Mouse (Mus musculus): ENCODE results near the gene Plg. TPM values are rescaled to one million over a fixed set of nuclear protein-coding genes. Genes with fewer than 3 reads are reported as not detected.

Gene Plg
- polyA plus RNA-seq, 1 experiment from 2014 or later, result not detected

GRCm38 (mm10) chr17:12431707-12432106 lies 53.3 kb downstream of the Plg start:
- Histone ChIP-seq H3K9ac (ENCODE audit: low read depth, low read length) (no peak overlapping the region), H3K36me3 (ENCODE audit: control insufficient read depth, insufficient read depth, low read length) (no peaks in the 10 kb centered on the region), H3K27ac (ENCODE audit: low read depth, low read length) (no peak overlapping the region), H3K9me3 (ENCODE audit: control insufficient read depth, low read length) (no peaks in the 10 kb centered on the region), H3K4me3 (ENCODE audit: low read length) (no peak overlapping the region), H3K4me1 (ENCODE audit: control insufficient read depth, insufficient read depth, low read depth, low read length) (peaks cover 10% of the 10 kb centered on the region), H3K27me3 (replicated peaks; ENCODE audit: control insufficient read depth, insufficient read depth, low read length) (no peaks in the 10 kb centered on the region), H3K4me2 (ENCODE audit: low read length) (no peak overlapping the region)
- peak; percentile 76; the same call in 1 of the 2 replicates for ATAC-seq
- WGBS, result 62% methylated on average over 5 of the region's 5 CpGs

GRCm38 (mm10) chr17:12437771-12438170 lies 59.4 kb downstream of the Plg start:
- no peak overlapping the region for H3K4me2 ChIP-seq (ENCODE audit: low read length)
- WGBS, result 88% methylated on average over 10 of the region's 10 CpGs
- H3K27me3 ChIP-seq (replicated peaks; ENCODE audit: control insufficient read depth, insufficient read depth, low read length), result no peaks in the 10 kb centered on the region
- no peak overlapping the region for H3K4me3 ChIP-seq (ENCODE audit: low read length)
- no peaks in the 10 kb centered on the region for H3K9me3 ChIP-seq (ENCODE audit: control insufficient read depth, low read length)
- no peaks in the 10 kb centered on the region for H3K36me3 ChIP-seq (ENCODE audit: control insufficient read depth, insufficient read depth, low read length)
- no peak overlapping the region for H3K9ac ChIP-seq (ENCODE audit: low read depth, low read length)
- H3K4me1 ChIP-seq (ENCODE audit: control insufficient read depth, insufficient read depth, low read depth, low read length), result no peaks in the 10 kb centered on the region
- H3K27ac ChIP-seq (ENCODE audit: low read depth, low read length), result no peak overlapping the region
- ATAC-seq, result no peak

DNA sequence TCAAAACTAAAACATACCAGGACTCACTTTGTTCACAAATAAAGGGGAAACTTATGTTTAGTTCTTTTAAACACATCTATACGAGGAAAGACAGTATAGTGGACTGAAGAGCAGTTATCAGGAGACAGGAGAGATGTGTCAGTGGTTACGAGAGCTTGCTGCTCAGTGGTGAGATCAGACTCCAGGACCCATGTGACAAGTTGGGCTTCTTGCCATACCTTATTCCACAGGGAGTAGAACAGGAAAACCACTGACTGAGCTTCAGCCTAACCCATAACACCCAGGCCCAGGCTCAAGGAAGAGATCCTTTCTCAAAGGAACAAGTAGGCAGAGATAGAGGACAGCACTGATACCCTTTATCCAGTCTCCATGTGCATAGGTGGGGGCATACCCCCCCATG lies 66.2 kb downstream of the Plg start:
- H3K27ac ChIP-seq (ENCODE audit: low read depth, low read length), result no peak overlapping the region
- no peaks in the 10 kb centered on the region for H3K4me1 ChIP-seq (ENCODE audit: control insufficient read depth, insufficient read depth, low read depth, low read length)
- H3K4me2 ChIP-seq (ENCODE audit: low read length), result no peak overlapping the region
- H3K9ac ChIP-seq (ENCODE audit: low read depth, low read length), result no peak overlapping the region
- no peak overlapping the region for H3K4me3 ChIP-seq (ENCODE audit: low read length)
- WGBS, result 74% methylated on average over 2 of the region's 2 CpGs
- H3K36me3 ChIP-seq (ENCODE audit: control insufficient read depth, insufficient read depth, low read length), result no peaks in the 10 kb centered on the region
- no peaks in the 10 kb centered on the region for H3K27me3 ChIP-seq (replicated peaks; ENCODE audit: control insufficient read depth, insufficient read depth, low read length)
- ATAC-seq, result no peak
- H3K9me3 ChIP-seq (ENCODE audit: control insufficient read depth, low read length), result no peaks in the 10 kb centered on the region

DNA sequence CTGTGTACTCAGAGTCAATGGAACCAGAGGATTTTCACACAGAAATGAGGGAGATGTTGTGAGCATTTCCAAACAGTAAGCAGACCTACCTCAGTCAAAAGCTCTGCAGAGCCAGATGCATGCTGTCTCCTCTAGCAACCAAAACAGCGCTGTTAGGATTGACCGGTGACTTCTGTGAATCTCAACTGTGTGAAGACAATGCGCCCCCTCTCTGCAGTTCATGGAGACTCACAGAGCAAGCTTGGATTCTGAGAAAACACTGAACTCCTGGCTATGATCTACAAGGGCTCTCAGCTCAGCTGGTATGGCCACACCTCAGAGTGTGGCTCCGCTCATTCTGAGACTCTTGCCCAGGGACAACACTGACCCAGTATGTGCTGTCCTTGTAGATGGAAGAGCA lies 72.8 kb downstream of the Plg start:
- Histone ChIP-seq H3K27me3 (replicated peaks; ENCODE audit: control insufficient read depth, insufficient read depth, low read length) (no peaks in the 10 kb centered on the region), H3K4me1 (ENCODE audit: control insufficient read depth, insufficient read depth, low read depth, low read length) (no peaks in the 10 kb centered on the region; the same call in 1 of the 2 replicates), H3K4me2 (ENCODE audit: low read length) (no peak overlapping the region), H3K9ac (ENCODE audit: low read depth, low read length) (no peak overlapping the region), H3K27ac (ENCODE audit: low read depth, low read length) (no peak overlapping the region), H3K9me3 (ENCODE audit: control insufficient read depth, low read length) (no peaks in the 10 kb centered on the region), H3K36me3 (ENCODE audit: control insufficient read depth, insufficient read depth, low read length) (no peaks in the 10 kb centered on the region), H3K4me3 (ENCODE audit: low read length) (no peak overlapping the region)
- ATAC-seq, result peak; percentile 34; the same call in 1 of the 2 replicates
- 53% methylated on average over 4 of the region's 4 CpGs for WGBS

DNA sequence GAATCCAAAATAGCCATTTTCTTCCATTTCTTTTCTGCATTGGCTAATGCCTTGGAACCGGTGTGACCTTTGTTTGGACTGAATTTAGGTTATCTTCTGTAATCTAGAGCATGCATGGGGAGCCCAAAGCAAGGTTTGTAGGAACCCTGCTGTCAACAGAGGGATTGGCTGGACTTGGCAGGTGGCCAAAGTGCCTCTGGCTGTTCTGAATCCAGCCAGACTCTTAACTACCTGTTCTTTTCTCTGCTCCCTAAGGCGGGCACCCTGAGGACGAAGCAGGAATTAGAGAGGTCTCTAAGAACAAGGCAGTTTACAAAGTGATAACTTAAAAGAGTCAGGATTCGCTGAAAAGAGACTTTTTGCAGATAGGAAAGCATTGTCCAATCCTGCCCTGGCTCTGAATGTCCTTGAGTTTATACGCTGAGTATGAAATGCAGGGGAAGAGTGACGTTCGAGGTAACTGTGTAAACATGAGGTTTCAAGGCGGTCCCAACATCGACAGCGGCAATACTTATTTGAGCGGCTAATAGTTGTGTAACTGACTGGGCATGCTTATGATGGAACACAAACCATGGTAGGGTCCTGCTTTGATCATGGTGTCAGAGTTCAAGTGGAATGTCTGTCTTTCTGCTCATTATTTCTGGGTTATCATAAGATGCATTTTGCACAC lies 74.6 kb downstream of the Plg start:
- H3K4me2 ChIP-seq (ENCODE audit: low read length), result no peak overlapping the region
- no peak overlapping the region for H3K9ac ChIP-seq (ENCODE audit: low read depth, low read length)
- no peak overlapping the region for H3K27ac ChIP-seq (ENCODE audit: low read depth, low read length)
- H3K36me3 ChIP-seq (ENCODE audit: control insufficient read depth, insufficient read depth, low read length), result no peaks in the 10 kb centered on the region
- H3K27me3 ChIP-seq (replicated peaks; ENCODE audit: control insufficient read depth, insufficient read depth, low read length), result no peaks in the 10 kb centered on the region
- no peaks in the 10 kb centered on the region for H3K9me3 ChIP-seq (ENCODE audit: control insufficient read depth, low read length)
- no peak for ATAC-seq
- no peaks in the 10 kb centered on the region; the same call in 1 of the 2 replicates for H3K4me1 ChIP-seq (ENCODE audit: control insufficient read depth, insufficient read depth, low read depth, low read length)
- WGBS, result 80% methylated on average over 11 of the region's 11 CpGs
- H3K4me3 ChIP-seq (ENCODE audit: low read length), result no peak overlapping the region

DNA sequence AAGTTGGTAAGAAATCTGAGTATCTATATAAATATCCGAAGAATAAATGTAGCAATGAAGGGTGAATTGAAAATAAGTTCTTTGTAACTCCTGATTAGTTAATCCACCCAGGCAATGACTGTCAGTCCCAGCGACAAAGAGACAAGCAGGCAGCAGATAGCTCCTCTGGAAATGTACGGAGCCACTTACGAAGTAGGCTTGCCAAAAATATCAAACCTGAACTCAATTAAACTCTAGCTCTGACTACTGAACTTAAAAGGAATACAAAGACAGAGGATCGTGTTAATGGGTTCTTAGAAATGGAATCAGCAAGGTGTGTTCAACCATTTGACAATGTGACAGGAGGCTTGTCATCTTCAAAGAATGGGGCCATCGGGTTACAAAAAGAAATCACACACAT lies 75.3 kb downstream of the Plg start:
- Histone ChIP-seq H3K36me3 (ENCODE audit: control insufficient read depth, insufficient read depth, low read length) (no peaks in the 10 kb centered on the region), H3K27ac (ENCODE audit: low read depth, low read length) (no peak overlapping the region), H3K9ac (ENCODE audit: low read depth, low read length) (no peak overlapping the region), H3K27me3 (replicated peaks; ENCODE audit: control insufficient read depth, insufficient read depth, low read length) (no peaks in the 10 kb centered on the region), H3K9me3 (ENCODE audit: control insufficient read depth, low read length) (no peaks in the 10 kb centered on the region), H3K4me2 (ENCODE audit: low read length) (no peak overlapping the region), H3K4me3 (ENCODE audit: low read length) (no peak overlapping the region), H3K4me1 (ENCODE audit: control insufficient read depth, insufficient read depth, low read depth, low read length) (no peaks in the 10 kb centered on the region; the same call in 1 of the 2 replicates)
- no peak for ATAC-seq
- 86% methylated on average over 6 of the region's 6 CpGs for WGBS

DNA sequence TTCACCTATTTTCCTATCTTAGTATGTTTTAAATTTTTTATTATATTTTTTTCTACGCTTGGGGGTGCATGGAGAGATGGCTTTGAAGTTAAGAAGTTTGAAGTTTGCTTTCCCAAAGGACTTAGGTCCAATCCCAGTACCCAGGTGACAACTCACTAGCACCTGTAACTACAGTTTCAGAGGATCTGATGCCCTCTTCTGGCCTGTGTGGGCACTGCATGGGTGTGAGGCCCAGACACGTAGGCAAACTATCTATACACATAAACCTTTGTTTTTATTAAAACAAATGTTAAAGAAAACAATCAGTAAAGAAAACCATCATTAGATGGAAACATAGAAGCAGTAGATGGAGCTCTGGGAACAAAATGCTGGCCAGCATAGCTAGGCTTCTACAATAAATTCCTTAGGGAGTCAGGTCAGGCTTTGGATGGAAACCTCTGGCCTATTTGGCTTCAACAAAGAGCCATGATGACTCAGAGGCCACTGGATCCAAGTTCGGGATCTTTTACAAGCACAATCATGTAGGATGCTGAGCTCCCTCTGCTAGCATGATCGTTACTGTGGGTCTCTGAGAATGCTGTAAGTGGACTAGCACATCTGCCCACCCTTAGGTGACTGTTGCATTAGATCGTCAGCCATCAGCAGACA lies 76.9 kb downstream of the Plg start:
- Histone ChIP-seq H3K27me3 (replicated peaks; ENCODE audit: control insufficient read depth, insufficient read depth, low read length) (no peaks in the 10 kb centered on the region), H3K9ac (ENCODE audit: low read depth, low read length) (no peak overlapping the region), H3K4me3 (ENCODE audit: low read length) (no peak overlapping the region), H3K4me2 (ENCODE audit: low read length) (no peak overlapping the region), H3K9me3 (ENCODE audit: control insufficient read depth, low read length) (no peaks in the 10 kb centered on the region), H3K4me1 (ENCODE audit: control insufficient read depth, insufficient read depth, low read depth, low read length) (no peaks in the 10 kb centered on the region; the same call in 1 of the 2 replicates), H3K36me3 (ENCODE audit: control insufficient read depth, insufficient read depth, low read length) (no peaks in the 10 kb centered on the region), H3K27ac (ENCODE audit: low read depth, low read length) (no peak overlapping the region)
- 82% methylated on average over 5 of the region's 5 CpGs for WGBS
- ATAC-seq, result no peak

GRCm38 (mm10) chr17:12461168-12461567 lies 82.8 kb downstream of the Plg start:
- Histone ChIP-seq H3K9ac (ENCODE audit: low read depth, low read length) (no peak overlapping the region), H3K4me1 (ENCODE audit: control insufficient read depth, insufficient read depth, low read depth, low read length) (no peaks in the 10 kb centered on the region), H3K9me3 (ENCODE audit: control insufficient read depth, low read length) (no peaks in the 10 kb centered on the region), H3K4me3 (ENCODE audit: low read length) (no peak overlapping the region), H3K36me3 (ENCODE audit: control insufficient read depth, insufficient read depth, low read length) (no peaks in the 10 kb centered on the region), H3K27ac (ENCODE audit: low read depth, low read length) (no peak overlapping the region), H3K27me3 (replicated peaks; ENCODE audit: control insufficient read depth, insufficient read depth, low read length) (no peaks in the 10 kb centered on the region), H3K4me2 (ENCODE audit: low read length) (no peak overlapping the region)
- ATAC-seq, result no peak

- no peak overlapping the region for H3K9ac ChIP-seq (ENCODE audit: low read depth, low read length)
- H3K4me1 ChIP-seq (ENCODE audit: control insufficient read depth, insufficient read depth, low read depth, low read length), result no peaks in the 10 kb centered on the region
- H3K9me3 ChIP-seq (ENCODE audit: control insufficient read depth, low read length), result no peaks in the 10 kb centered on the region
- no peaks in the 10 kb centered on the region for H3K27me3 ChIP-seq (replicated peaks; ENCODE audit: control insufficient read depth, insufficient read depth, low read length)
- no peak overlapping the region for H3K4me2 ChIP-seq (ENCODE audit: low read length)
- H3K36me3 ChIP-seq (ENCODE audit: control insufficient read depth, insufficient read depth, low read length), result no peaks in the 10 kb centered on the region
- no peak overlapping the region for H3K4me3 ChIP-seq (ENCODE audit: low read length)
- 81% methylated on average over 4 of the region's 4 CpGs for WGBS
- no peak for ATAC-seq
- no peak overlapping the region for H3K27ac ChIP-seq (ENCODE audit: low read depth, low read length)
These were observed 88.1 kb downstream of the Plg start for GRCm38 (mm10) chr17:12466501-12467000.

All from hindbrain, embryonic 16.5 days (tissue).